Mouse (Mus musculus) kidney, postnatal 10 days (tissue): ENCODE measurements around the gene Rtkn2.

Experiments
- DNase-seq: peaks from one replicate; pipeline ENCODE4 v3.0.0; 2021; ENCODE audit warnings: mixed read lengths

The Rtkn2 gene

DNA sequence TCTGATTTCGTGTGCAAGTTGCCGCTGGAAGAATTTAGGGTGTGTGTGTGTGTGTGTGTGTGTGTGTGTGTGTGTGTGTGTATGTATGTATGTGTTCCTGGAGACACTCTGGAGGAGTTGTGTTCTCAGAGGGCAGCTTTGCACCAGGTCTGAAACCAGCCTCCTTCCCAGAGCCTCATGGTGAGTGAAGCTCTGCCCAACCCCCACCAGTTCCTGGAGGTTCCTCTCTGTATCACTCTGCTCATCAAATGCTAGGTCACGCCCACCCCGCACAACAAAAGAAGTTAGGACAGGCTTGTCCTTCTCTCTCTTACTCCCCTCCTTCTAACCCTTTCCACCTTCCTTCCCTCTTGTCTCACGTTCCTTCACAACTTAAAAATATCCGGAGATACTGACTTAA, 64.6 kb downstream of the Rtkn2 start:
- peak; percentile 31 for DNase-seq

DNA sequence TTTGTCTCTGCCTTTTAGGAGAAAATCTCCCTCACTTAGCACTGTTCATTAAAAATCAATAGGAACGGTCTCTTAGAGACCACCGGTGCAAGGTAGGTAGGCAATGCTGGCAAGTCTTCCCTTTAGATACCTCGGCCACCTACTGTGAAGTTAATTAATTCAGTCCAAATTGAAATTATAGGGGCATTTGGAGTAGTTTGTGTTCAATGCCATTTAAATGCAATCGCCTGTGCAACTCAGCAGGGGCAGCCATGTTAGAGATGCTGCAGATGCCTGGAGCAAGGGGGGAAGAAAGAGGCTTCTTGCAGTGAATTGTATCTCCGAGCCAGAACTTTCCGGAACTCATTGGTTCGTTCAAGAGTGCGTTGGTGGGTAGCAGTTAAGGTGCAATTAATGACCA, 65.5 kb downstream of the Rtkn2 start:
- no peak for DNase-seq

DNA sequence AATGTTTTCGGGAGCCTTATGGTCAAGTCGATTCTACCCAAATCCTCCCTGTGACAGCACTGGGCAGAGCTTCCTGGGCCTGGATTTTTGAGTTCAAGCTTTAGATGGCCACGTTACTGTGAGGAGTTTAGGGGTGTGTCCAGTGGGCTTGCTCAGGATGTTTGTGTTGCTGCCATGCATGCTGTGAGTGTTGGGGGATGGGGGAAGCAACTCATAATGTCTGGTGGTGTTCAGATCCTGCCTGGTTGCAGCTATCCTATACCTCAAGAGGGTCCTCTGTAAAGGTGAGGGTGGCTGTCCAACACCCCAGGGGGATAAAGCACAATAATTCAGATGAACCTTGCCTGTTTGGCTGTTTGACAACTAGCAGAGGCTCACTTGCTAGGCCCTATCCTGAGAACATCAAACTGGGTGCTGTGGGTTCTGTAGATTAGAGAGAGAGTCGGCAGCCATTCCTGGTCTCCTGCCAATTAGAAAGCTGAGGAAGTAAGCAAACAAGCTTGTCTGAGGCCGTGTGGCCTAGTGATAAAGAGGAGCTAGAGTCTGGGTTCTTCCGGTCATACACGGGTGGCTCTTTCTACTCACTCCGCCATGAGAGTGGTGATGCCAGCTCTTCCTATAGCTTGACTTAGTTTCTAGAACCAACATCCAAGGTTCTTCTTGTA, 69.4 kb downstream of the Rtkn2 start:
- no peak for DNase-seq

DNA sequence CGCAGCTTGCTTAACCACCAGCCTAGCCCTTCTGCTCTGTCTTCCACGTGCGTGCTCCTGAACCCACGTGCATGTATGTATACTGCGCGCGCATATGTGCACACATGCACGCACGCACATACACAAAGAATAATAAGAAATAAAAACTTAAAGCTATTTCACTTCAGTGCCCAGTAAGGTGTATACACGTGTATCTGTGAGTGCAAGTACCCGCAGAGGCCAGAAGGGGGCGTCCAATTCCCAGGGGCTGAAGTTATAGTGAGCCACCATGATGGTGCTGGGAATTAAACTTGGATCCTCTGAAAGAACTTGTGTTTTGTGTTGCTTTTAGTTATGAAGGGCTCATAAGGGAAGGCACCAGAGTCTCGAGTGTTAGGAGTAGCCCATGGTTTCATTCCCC, 71.5 kb downstream of the Rtkn2 start:
- no peak for DNase-seq

DNA sequence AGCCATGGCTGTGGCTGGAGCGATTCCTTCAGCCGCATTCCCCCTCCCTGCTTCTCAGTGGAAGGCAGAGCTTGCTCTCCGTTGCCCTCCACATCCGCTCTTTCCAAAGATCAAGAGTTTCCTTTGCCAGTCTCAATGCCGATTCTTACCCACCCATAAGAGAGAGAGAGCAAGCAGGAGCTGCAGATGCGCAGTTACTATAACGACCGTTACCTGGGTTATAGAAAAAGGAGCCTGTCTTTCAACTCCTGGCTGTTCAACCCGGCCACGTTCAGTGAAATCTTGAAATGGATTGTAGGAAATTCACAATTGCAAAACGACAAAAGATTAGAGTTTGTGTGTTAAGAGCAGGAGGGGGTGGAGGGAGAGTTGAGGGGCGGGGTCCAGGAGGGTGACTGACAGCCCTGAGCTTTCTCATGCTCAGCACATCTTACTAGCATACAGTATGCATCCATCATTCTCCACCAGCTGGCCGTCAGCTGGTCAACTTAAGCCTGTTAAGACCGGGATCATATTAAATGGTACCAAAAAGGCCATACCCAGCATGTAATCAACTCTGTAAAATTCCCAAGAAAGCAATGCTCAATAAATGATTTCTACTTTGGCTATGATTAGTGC, 72.1 kb downstream of the Rtkn2 start:
- no peak for DNase-seq

DNA sequence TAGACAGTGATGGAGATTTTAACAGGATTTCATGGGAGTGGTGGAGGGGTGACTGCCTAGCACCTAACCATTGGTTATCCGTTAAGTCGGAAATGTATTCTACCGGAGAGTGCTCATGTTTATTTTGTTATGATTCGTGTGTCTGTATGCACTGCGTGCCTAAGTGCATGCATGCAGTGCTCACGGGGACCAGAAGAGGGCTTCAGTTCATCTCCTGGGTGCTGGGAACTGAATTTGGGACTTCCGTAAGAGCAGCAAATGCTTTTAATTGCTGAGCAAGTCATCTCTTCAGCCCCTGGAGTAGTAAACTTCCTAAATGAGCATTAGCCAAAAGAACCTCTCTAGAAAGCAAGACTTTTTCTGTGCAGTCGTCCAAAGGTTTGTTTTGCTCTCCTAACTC, 72.9 kb downstream of the Rtkn2 start:
- no peak for DNase-seq

DNA sequence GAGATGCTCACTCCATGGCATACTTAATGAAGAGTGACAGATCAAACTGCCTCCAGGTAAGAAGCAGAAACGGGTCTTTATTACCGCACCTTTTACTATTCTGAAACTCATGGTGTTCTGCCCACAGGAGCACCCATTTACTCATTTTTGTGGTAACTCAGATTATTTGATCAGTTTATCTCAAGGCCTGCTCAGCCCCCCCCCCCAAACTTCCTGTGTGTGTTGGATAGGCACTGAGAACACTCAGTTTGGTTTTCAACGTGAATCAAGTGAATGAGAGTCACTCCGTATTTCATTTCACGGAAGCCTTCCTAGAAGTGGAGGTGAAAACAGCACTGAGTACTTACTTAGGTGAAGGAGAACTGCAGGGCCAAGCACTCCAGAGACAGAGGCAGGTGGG, 74.8 kb downstream of the Rtkn2 start:
- DNase-seq: no peak

DNA sequence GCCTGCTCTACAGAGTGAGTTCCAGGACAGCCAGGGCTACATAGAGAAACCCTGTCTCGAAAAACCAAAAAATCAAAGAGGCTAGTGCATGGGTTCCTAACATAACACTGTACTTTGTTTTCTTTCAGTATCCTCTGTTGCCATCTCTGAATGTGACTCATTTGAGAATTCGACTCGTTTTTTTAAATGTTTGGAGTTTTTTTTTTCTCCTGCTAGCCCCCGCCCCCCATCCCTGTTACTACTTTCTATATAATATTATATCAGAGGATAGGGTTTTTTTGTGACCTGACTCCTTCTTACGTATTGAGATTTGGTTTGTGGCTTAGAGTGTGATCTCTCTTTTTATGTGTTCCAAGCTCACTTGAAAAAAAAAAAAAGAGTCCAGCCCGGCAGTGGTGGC, 75.3 kb downstream of the Rtkn2 start:
- no peak for DNase-seq

DNA sequence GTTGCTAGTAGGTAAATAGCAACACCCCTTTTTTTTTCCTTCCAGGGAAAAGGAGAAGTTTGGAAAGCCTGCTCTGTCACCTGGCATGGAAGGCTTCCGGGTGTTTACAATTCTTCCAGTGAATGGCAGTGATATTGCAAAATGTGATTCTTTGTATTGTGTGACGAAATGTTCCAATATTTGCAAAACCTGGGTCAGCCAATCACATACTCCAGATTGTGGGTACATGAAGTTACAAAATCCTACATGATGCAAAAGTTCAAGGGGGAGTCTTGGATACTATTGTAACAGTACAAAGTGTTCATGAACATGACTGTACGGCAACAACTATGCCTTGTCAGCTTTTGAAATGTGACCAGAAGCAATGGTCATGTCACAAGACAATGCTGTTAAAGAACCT, 78.5 kb downstream of the Rtkn2 start:
- no peak for DNase-seq

DNA sequence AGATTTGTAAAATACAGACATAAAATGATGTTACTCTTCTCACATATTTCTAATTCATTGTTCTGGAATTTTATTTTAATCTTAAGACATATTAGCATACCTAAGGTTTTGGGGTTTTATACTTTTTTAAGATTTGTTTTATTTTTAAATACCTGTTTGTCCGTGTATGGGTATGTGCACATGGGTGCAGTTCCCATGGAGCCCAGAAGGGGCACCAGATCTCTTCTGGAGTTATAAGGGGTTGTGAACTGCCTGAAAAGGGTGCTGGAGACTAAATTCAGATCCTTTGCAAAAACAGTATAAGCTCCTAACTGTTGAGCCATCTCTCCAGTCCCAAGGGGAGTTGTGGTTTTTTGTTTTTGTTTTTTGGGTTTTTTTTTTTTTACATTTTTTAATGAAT, 79.0 kb downstream of the Rtkn2 start:
- no peak for DNase-seq

DNA sequence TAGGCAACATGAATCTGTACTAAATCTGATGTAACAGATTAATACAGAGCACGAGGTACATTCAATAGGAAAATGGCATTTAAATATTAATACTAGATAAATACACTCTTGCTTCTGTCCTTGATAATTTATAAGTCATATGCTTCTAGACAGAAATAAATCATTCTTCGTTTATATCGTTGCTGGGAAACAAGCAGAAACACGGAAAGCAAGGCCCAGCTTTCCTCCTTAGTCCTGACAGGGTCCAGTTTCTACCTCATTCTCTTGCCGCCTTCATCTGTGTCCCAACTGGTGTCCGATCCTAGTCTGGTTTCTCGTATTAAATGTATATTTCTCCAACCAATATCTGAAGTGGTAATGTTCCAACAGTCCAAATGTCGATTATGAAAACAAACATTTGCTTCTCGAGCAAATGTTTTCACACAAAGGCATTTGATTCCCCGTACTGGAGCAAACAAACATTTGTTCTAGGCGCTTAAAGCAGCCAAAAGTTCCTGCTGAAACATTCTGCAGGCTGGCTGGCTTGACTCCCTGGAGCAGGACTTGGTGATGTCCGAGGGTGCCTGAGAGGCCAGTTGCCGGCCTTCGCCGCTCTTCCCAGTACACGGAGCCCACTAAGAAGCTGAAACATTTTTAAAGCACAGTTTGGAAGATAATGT, 81.3 kb downstream of the Rtkn2 start:
- peak; percentile 42 for DNase-seq

DNA sequence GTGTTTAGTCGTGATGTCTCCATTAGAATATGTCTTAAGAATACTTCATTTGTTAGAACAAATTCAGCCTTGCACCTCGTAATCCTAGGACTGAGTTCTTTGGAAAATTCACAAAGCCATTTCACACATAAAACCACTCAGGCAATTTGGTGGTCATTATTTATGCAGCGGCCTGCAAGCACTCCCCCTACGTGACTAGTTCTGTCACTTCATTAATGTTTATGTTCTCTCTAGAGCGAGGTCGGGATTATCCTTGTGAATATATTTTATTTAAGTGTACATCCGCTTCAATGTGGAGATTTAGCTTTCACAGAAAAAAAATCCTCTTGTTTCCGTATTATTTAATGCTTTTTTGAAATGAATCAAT, 81.9 kb downstream of the Rtkn2 start:
- no peak for DNase-seq

DNA sequence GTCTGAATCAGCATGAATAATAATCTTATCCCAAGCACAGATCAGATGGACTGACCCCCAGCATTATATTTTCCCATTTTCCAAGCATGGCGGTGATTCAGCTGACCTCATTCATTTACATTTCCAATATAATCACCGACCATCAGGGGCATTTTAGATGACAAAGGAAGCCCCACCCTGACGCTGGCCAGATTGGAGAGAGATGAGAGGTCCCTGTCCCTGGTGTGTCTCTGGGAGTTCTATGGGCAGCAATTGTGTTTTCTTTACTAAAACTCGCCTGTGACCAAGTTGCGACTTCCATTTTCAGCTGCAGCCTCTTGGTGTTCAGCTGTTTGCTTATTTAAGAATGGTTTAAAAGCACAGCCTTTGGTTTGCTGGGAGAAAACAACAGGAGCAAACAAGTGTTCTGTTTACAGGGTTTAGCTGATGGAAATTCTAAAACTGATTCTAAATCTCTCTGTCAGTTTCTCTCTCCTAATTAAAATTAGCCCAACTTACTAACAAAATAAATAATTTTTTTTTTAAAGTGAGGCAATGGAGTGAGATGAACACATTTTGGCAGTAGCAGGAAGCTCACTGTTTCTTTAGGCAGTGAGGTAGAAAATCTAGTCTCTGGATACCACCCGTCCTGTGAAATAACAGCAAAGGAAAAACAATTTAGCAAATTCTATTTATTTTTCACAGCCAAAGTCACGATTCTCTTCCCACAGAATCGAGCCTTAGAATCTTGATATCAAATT, 84.6 kb downstream of the Rtkn2 start:
- DNase-seq: no peak

DNA sequence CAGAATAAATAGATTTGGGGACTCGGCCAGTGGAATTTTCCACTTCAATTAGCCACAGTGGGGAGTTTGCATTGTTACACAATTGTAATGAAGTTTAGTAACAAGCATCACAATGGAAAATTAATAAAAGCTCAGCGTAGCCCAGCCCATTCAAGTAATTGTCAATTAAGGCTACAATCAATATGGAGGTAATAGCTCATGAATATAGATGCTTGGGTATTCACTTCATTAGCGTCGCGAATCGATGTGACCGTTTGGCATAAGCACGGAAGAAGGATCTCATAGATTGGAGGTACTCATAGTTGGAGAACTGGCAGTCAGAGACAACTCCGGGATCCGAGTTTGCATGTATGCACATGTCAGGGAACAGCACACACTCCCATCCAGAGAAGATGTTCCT, 85.2 kb downstream of the Rtkn2 start:
- no peak for DNase-seq

DNA sequence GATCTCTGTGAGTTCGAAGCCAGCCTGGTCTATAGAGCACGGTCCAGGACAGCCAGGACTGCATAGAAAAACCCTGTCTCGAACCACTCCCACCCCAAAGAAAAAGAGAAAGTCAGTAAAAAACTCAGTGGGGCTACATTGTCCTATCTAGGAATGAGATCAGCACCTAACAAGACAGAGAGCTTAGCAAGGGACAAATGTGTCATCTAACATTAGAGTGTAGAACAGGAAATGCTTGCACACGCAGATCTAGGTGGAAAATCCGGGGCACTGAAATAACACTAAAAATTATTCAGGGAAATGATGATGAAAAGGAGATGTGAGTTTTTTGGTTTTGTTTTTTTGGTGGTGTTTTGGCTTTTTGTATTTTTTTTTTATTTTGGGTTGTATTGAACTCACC, 86.8 kb downstream of the Rtkn2 start:
- no peak for DNase-seq

DNA sequence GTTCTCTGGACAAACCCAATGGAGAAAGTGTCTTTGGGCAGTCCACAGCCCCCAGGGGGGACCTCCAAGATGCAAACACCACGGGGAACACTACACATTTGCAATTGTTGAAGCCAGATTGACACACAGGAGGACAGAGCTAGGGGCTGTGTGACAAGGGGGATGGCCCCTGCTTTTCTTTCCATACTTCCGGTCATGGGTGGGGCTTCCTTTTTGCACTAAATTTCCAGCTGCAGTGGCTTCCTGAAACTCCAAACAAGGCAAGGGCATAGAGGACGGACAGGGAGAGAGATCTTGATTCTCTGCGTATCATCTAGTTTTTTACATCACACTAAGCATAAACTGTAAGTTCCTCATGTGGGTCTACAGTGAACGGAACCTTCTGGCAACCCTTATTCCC, 88.6 kb downstream of the Rtkn2 start:
- no peak for DNase-seq

DNA sequence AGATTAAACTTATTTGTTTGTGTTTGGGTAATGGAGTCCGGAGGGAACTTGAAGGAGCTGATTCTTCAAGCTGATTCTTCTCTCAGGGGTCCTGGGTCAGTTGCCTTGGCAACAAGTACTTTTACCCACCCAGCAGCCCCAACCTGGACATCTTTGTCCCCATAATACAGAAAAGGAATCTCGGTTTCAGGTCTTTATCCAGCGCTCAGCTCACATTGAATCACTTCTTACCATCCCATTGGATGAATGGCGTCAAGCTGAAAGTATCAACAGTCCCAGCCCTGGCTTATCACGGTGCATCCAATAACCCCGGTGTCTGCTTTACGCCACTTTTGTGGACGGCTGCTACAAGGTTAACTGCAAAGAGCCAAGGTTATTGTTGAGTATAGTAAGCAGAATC, 89.1 kb downstream of the Rtkn2 start:
- no peak for DNase-seq

DNA sequence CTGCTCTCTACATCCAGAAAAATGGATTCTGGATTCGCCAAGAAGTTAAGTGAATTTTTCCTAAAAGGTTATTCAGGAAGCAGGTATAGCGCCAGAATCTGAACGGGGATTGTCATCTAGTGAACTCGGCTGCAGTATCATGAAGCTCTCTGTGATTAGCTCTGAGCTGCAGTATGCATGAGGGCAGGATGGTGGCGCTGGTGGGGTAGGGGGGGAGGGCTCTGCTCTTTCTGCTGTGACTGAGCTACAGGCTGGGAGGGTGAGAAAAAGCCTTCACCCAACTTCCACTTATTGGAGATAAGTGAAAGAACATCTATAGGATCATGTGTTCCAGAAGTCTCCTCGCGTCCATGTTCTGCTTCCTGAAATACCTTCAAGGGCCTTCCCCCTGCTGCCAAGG, 91.7 kb downstream of the Rtkn2 start:
- DNase-seq: no peak

DNA sequence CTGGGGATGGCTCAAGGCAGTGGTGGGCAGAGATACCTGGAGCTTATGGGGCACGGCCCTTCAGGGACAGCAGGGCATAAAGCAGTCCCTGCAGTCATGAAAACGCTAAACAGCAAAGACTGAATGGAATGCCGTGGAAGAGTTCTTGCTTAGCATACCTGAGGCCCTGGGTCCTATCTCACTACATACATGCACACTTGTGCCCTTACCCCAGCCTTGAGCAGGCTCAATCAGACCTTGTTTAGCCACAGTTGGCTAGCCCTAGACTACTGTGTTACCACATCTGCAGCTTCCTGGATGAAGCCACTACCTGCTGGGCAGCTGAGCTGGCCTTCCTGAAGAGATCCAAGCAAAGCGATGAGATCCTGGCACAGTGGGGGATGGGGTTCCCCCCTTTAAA, 93.3 kb downstream of the Rtkn2 start:
- no peak for DNase-seq

DNA sequence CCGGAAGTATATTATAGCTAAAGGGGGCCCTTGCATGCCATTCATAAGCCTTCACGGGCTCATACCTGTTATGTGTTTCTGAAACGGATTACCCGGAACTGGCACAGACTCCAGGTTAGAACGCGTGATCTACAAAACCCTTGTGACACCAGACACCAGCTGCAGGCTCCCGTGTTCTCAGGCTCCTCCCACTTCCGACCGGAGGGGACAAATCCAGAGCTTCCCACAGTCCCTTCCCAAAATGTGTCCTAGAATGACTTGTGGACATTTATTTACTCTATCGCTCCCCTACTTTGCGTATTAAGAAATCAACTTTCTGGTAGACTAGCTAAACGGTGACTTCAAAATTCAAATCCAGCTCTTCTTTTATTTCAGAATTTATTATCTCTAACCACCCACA, 94.9 kb downstream of the Rtkn2 start:
- DNase-seq: no peak

DNA sequence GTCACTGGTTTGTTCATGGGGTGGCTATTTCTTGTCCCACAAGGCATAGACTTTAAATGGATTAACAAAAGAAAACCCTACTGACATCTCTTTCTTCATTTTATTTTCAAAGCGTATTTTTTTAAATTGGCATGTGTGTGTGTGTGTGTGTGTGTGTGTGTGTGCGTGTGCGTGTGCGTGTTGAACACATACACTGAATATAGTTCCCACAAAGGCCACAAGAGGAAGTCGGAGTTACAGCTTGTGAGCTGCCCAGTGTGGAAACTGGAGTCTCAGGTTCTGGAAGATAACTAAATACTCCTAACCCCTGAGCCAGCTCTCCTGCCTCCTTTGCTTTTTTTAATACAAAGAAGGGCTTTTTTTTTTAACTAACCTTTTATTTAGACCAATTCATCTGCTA, 95.8 kb downstream of the Rtkn2 start:
- DNase-seq: no peak

DNA sequence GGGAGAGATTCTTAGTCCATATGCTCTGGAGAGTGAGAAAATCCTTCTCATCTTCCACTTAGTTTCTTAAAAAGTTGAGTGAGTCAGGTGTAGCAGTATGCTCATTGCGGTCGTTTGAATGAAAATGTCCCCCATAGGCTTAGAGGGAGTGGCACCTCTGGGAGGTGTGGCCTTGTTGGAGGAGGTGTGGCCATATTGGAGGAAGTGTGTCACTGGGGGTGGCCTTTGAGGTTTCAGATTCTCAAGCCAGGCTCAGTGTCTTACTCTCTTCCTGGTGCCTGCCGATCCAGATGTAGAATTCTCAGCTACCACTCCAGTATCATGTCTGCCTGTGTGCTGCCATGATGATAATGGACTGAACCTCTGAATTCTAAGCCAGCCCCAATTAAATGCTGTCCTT, 99.3 kb downstream of the Rtkn2 start:
- no peak for DNase-seq

DNA sequence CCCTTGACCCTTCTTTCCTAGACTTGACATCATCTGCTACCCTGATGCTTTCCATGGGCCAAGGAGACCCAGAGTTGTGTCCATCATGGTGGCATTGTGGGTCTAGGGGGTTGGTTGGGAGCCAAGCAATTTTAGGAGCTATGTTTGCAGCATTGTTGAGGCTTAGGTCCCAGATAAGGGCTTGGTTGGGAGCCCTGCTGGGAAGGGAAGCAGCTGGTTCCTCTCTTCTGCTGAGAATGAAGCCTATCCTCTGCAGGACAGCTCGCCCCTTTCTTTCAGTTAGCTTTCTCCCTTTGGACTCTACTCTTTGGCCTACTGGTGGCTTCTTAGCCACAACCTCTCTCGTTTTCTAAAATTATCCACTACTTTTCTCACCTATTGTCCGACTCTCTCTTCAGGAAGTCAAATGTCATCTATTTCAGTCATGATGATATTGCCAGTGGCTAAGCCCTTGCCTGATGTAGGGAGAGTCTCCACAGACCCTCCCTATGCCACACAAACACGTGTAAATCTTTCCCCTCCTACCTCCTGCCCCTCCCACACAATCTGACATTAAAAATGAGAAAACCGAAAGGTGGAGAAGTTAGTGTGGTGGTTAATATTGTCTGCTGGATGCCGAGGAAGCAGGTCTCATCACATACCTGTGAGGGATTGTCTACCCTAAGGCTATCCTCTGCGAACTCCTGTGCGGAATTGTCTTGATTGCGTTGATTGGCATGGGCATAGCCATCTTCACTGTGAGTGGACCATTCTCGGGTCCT, 100.7 kb downstream of the Rtkn2 start:
- no peak for DNase-seq
